Mouse (Mus musculus) embryo, embryonic 10 days (tissue): ENCODE results near the gene Fzr1.
A peak's percentile ranks its signal among the peaks of the same experiment; 100 is the strongest.

Experiments used
- DNase-seq: peaks from one replicate; pipeline ENCODE4 v3.0.0-alpha.2; 2015; ENCODE audit warnings: low spot score

The Fzr1 gene

DNA sequence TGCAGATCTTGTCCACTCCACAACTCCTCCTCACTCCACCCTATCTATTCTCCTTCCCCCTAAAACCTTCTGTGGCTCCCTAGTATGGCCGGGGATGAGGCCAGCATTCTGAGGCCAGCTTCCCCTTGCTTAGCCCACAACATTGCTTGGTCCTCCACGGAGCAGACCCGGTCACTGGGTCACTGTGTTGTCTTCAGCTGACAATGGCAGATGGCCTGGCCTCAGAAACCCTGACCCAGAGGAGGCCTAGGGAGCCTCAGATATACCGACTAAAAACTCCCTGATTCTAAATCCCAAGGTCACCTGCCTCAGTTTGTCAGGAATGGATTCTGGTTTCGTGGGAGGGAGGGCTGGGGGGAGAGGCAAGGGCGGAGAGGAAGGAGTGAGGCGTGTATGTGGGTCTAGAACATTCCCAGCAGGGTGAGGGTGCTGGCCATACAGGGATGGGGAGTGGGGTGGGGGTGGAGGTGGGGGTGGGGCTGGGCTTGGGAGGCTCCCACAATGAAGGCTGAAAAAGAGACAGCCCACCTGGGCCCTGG lies 24.0 kb upstream of the Fzr1 start:
- DNase-seq = no peak

DNA sequence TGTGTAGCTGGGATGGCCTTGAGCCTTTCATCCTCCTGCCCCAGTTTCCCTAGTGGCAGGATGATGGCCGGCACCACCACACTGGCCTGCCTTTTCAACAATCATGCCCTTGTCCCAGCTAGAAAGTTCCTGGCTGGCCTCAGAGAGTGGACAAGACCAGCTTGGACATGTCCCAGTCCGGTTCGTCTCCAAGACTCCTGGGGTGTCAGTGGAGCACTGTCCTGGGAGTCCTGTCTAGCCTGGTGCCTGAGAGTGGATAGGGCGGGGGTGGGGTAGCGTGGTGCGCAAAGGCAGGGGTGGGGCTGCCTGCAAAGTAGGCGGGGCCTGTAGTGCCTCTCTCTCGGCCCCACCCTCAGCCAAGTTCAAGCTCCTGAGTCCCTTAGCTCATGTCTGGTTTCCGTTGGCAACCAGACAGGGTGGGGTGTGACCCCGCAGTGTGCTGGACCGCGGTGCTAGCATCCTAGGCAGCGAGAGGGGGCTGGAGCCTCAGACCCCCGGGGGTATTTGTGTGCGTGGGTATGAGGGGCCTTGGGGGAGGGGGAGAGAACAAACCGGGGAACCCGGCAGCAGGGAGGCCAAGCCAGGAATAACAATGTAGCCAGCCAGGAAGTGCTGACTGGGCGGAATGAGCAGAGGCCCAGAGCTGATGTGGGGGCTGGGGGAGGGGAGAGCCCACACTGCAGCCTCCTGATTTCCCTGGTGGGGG lies 23.4 kb upstream of the Fzr1 start:
- DNase-seq = peak; percentile 66

DNA sequence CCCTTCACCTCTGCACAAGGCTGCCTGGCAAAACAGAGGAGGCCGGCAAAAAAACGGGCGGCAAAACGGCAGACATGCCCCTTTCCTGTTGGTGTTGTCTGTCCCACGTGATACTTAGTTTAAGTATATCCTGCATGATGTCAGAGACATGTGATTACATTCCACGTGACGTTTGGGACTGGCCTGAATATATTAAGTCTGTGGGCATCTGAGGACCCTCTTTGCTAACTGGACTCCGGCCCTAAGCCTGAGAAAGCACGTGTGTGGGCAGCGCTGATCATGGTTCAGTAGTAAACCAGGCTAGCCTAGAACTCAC lies 22.8 kb upstream of the Fzr1 start:
- peak; percentile 59 for DNase-seq

DNA sequence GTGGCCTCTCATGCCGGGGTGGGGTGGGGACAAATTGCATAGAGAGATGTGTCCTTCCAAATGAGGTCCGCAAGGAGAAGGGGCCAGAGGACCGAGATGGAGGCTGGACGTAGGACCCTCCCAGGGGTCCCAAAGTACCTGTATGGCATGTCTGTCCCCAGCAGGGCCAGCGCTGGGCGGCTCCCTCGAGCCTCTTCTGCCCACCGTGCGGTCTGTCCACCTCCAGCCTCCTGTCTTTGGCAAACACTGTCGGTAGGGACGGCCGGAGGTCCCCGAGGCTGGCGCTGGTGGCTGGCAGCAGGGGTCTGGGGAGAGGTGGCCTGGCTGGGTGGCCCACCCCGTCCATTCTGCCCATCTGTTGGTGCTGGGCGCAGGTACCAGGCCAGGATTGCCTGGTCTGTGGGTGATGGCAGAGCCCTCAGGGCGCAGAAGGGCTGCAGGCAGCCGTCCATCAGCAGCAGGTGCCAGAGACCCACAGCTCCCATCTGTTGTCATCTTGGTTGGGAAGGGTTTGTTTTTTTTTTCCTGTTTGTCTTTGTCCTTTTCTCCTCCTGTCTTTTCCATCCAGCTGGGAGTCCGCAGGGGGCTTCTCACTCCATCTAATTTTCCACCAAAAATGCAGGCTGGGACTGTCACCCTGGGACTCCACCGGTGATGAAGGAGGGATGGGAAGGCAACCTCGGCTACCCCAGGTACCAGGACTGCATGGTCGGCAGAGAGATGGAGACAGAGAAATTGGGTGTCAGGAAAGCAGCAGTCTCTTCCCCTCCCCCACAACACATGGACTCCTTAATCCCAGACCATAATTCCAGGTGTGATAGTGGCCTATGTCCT lies 22.3 kb upstream of the Fzr1 start:
- no peak for DNase-seq

DNA sequence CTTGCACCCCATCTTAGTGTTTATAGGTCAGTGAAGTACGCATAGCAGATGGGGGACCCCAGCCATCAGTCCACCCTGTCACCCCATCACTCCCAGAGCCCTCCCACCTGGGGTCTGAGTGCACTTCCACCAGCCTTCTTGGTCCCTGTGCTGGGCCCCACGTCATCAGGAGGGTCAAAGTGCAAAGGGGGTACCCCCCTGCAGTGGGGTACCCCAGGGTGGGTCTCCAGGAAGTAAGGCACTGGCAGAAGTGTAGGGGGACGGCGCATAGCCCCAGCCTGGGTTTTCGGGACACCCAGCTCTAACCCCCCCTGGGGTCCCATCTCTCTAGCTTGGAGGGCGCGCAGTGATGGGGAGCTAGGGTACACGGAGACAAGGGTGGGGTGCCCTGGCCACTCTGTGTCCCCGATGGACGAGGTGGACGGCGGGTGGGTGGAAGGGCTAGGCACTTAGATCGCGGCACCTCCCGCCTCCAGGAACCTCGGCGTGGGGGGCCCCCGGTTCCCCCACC lies 21.5 kb upstream of the Fzr1 start:
- no peak for DNase-seq

DNA sequence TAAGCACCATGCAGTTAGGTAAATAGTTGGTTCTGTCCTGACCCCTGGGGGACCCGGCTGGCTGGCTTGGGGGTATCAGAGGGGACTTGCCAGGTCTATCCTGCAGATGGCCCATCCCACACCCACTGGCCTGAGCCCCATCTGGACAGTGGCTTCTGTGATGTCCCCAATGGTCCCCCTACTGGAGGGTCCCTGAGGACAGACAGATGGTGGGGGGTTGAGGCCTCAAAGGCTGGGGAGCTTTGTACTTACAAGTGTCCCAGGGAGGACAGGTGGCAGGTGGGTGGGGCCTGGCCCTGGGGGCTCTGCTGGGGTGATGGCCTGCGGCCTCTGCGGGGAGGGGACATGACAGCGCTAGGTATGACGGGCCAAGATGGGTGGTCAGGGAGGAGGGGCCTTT lies 21.0 kb upstream of the Fzr1 start:
- DNase-seq = no peak

DNA sequence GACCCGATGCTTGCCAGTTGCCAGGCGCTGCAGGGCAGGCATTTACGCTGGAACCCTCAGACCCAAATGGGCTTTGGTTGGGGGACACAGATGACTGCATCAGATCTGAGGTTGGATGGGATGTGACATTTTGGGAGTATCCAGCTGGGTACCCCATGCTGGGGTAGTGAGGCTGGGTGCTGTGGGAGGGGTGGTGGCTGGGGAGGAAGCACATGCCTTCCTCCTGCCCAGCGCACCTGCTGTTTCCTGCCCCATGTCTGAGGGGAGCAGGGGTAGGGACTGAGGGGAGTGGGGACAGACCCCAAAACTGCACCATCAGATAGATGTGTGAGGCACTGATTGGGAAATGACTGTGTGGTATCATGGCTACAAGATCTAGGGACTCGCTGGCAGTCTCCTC lies 18.4 kb upstream of the Fzr1 start:
- DNase-seq = no peak

DNA sequence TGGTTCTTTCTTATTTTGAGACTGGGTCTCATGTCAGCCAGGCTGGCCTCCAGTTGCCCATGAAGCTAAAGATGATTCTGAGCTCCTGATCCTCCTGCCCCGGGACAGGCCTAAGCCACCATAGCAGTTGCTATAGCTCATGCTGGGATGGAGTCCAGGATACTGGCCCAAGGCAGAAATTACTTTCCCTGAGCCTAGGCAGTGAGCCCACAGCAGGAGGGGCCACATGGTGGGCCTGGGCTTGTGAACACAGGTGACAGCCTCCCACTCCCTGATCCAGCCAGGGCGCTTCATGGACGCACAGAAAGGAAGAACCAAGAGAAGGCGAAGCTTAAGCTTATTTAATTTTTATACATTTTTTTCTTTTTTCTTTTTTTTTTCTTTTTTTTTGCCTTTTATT lies 17.5 kb upstream of the Fzr1 start:
- no peak for DNase-seq

DNA sequence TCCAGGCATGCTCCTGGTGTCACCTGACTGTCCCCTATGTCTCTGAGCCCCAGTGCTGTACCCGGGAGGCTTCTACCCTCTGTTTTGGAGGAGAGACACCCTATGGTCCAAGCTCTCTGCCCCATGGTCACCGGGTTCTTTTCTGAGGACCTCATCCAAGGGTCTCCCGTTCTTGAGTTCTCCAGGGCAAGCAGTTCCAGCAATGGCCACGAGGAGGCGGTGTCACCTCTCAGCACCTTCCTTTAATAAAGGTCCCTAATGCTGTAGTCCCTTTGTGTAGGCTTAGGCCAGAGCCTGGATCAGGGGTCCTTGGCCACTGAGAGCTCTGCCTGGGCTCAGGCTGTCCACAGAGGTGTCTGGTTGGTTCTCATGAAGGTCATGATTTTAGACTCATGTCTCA lies 16.8 kb upstream of the Fzr1 start:
- DNase-seq = peak; percentile 88

DNA sequence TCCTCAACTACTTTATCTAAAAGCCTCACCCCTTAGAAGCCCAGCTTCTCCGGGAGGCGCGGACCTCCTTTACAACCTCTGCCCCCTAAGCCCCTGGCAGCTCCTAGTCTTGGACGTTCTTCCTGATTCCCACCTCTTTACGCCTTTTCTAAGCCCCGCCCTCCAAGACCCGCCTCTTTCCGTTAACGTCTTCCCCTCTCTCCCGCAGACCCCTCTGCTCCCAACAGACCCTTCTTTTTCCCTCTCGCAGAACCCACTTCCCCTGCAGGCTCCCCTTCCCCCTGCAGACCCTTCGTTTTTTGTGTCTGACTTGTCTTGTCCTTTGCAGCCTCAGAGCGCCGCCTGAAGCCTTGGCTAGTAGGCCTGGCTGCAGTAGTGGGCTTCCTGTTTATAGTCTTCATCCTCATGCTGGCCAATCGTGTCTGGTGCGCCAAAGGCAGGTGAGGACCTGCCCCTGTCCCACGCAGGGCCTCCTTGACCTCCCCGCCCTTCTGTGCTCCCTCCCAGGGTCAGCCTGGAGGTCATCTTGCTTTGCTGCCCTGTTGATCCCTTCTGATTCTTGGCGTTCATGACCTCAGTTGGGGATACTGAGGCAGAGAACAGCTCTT lies 15.2 kb upstream of the Fzr1 start:
- peak; percentile 67 for DNase-seq

DNA sequence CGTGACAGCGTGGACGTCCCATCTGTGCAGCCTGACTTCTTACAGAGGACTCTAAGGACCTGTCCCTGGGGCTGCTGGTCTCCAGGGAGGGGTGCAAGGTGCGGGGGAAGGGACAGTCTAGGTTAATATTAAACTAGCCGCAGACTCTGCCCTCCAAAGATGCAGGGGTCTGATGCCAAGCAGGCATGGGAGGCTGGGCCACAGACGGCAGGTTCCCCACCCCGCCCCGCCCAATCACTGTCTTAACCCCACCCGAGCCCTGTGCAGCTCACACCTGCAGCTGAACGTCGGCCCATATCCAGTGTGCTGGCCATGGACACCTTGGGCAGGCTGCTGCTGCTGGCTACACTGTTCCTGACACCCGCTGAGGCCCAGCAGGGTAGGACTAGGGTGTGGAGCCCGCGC lies 14.5 kb upstream of the Fzr1 start, which contains the start of gene Smim24:
TSS of gene Smim24 (plus strand) at position 271 of the 405 bp plus-strand sequence.
- no peak for DNase-seq

DNA sequence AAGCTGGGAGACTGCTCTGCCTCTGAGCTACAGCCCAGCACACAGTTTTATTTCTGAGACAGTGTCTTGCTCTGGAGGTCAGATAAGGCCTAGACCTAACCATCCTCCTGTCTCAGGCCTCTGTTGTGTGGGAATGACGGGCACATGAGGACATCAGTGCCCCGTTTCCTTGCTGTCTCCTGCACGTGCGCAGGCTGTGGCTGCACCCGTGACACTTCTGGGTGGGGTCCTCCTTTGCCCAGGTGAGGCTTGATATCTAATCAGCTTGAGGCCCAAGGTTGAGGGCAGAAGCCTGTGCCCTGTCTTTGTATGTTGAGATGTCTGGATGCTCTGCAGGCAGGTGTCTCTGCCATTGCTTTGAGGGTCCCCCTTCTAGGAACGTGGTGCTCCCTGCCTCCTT lies 14.0 kb upstream of the Fzr1 start:
- DNase-seq = no peak

DNA sequence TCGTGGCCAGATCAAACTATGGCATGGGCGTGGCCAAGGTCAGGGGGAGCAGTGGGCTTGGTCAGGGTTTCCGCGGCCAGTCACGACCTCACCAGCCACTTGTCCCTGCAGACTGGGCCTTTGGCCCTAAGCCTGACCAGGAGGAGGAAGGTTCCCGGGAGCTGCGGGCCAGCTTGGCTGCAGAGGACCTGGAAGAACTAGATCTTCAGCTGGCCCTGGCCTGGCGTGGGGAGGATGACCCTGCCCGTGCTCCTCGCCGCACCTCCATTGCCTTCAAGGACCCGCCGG lies 12.3 kb upstream of the Fzr1 start:
- DNase-seq = no peak

DNA sequence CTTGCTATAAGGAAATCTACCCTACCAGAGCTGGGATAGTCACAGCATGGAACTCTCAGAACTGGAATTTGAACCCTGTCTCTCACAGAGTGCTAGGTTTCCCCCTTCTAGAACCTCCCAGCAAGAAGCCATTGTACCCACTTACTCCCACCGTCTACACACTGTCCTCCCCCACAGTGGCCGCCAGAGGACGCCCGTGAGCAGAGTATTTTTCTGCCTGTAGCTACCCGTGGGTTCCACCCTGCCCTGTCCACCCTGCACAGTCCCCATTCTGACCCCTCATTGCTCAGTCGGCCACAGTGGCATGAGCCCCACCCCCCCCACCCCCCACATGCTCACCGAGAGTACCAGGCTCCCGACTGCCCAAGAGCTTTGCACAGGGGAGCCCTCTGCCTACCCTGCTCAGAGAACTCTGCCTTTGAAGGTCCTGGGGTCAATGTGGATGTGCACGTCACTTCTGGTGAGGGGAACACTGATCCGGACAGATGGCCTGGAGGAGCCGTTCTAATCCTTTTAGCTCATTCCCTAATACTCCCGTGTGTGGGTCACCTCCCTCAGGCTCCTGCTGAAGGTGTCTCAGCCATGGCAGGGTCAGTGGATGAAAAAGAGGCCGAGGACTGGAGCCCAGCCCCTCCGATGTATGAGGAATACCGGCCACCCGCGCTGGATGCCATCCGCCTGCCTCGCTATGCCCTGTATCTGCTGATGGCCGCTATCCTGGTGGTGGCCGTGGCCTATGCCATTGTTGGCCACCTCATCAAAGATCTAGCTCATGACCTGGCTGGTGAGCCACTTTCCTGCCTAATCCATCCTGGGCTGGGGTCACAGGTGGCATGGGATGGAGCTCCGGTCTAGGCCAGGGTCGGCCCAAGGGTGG lies 11.7 kb upstream of the Fzr1 start:
- DNase-seq = peak; percentile 58

DNA sequence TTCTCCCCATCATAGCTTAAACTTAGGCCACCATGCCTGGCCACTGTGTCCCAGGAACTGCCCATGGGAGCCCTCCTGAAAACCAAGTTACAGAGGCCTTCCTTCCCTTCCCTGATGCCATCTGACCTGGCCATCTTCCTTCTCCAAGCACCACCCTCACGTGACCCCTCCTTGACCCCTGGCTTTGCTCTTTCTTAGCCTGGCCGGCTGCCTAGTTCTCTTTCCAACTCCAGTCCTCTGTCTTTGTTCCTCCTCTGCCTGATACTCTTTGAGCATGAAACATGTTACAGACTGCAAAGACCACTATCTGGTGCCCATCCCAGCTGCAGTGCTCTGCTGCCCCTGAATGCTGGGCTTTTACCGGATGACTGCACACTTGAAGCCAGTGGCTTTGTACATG lies 11.1 kb upstream of the Fzr1 start:
- no peak for DNase-seq

DNA sequence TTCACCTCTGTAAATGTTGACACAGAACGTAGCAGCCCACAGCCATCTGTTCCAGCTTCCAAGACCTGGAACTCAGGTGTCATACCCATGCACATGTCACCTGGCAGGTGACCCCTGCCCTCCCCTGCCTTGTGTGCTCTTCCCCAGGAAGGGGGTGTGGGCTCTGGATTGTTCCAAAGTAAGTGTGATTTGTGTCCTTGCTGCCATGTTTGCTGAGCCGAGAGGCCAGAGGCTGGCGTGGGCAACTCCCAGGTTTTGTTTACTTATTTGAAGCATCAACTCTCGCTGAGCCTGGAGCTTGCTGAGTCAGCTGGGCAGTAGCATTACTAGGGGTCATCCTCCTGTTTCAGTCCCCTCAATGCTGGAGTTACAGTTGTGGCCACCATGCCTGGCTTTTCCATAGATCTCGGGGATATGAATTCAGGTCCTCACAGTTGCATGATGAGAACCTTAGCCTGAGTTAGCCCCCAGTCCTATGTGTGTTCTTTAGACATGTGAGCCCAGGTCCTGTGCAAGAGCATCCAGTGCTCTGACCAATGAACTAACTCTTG lies 10.3 kb upstream of the Fzr1 start, which contains the start of gene Gm48552:
TSS of gene Gm48552 (plus strand) at position 501 of the 551 bp plus-strand sequence.
- DNase-seq = no peak

DNA sequence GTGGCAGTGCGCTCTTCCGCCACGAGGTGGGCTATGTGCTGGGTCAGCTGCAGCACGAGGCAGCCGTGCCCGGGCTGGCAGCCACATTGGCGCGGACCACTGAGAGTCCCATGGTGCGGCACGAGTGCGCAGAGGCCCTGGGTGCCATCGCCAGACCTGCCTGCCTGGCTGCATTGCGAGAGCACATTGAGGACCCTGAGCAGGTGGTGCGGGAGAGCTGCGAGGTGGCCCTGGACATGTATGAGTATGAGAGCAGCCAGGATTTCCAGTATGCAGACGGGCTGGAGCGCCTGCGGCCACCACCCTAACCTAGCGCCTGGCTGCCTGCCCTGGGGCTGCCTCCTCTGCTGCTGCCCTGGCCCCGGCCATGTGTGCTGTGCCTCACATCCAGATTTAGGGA lies 9.4 kb upstream of the Fzr1 start:
- no peak for DNase-seq

DNA sequence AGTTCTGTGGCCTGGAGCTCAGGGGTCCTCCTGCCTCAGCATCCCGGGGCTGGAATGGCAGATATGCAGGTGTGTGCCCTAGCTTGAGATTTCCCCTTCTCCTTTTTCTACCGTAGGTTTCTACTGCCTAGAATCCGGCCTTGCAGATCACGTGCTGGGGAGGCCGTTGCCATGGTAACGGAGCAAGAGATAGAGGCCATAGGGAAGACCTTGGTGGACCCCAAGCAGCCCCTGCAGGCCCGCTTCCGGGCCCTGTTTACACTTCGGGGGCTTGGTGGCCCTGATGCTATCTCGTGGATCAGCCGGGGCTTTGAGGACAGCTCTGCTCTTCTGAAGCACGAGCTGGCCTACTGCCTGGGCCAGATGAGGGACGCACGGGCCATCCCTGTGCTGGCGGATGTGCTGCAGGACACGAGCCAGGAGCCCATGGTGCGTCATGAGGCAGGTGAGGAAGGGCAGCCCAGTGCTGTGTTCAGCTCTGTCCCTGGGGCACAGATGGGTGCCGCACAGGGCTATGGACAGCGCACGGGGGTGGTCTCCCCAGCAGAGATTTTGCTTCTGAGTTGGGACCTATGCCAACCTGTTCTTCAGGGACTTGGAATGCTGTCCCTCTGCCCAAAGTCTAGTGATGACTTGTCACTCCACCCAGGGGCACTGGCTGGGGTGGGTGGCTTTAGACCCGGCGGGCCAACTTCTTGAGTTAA lies 7.4 kb upstream of the Fzr1 start:
- no peak for DNase-seq

DNA sequence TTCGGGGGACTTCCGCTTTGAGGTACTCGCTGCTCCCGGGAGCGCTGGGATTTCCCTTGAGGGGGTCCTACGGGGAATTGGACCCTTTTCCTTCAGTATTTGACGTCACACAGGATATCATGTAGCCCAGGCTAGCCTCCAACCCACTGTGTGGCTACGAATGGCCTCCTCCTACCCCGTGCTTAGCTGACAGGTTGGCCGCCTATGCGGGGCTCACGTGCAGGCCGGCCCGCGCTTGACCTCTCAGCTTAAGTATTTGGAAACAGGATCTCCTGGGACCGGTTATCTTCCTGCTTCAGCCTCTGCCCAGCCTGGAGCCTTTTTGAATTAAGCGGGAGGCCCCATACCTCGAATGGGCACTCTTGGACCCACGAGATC lies 6.3 kb upstream of the Fzr1 start:
- DNase-seq = no peak

DNA sequence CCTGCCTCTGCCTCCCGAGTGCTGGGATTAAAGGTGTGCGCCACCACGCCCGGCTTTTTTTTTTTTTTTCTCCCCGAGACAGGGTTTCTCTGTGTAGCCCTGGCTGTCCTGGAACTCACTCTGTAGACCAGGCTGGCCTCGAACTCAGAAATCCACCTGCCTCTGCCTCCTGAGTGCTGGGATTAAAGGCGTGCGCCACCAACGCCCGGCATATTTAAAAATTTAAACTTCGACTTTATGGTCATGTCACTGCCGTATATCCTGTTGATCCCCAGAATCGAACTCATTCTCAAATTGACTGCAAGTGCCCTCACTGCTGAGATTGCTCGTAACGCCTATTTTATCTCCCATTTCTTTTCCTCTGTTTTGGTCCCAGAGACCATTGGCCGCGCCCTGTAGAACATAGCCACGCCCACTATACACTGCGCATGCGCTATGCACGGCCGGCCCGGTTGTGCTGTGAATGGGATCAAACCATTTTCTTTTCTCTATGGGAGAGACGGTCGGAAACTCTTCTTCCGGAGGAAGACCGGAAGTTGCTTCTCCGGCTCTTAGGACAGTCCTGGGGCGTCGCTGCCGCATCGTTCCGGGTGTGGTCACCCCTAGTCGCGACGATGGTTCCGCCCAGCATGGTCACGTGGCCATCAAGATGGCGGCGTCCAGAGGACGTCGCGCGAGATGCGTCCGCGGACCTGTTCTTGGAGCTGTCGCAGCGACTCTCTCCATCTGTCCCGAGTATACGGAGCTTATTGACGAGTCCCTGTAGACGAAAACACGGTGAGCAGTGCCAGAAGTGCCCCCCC lies 5.7 kb upstream of the Fzr1 start, which contains the start of the genes Dohh and Gm48551:
TSS of gene Dohh (plus strand) at position 627 of the 803 bp plus-strand sequence.
TSS of gene Gm48551 (plus strand) at position 665 of the 803 bp plus-strand sequence.
- DNase-seq = peak; percentile 100
